Mouse (Mus musculus) liver, embryonic 16.5 days (tissue): Measurements from ENCODE around the gene Tmem150c. TPM values are rescaled to one million over a fixed set of nuclear protein-coding genes. Genes with fewer than 3 reads are reported as not detected.
A peak's percentile ranks its signal among the peaks of the same experiment; 100 is the strongest.

Experiments
- ATAC-seq: fragments of 200-750 bp; cut with Nextera tagmentation; 2 replicates; pipeline ENCODE4 v1.8.0; 2017; ENCODE audit warnings: low read depth, mild to moderate bottlenecking, moderate number of reproducible peaks, moderate library complexity
- H3K27ac ChIP-seq: fragments of 300-500 bp; sonication (generic); 2 replicates; pipeline ENCODE4 v1.5.1; 2014; ENCODE audit warnings: mild to moderate bottlenecking, low read length
- H3K27me3 ChIP-seq: fragments of 300-500 bp; sonication (generic); 2 replicates; pipeline ENCODE4 v1.6.1; 2014; ENCODE audit warnings: low read depth, low read length, mixed read lengths; ENCODE audit not compliant: control insufficient read depth, insufficient read depth
- H3K36me3 ChIP-seq: fragments of 300-500 bp; sonication (generic); 2 replicates; pipeline ENCODE4 v1.6.1; 2014; ENCODE audit warnings: mild to moderate bottlenecking; ENCODE audit not compliant: control insufficient read depth, insufficient read depth
- H3K4me1 ChIP-seq: fragments of 300-500 bp; sonication (generic); 2 replicates; pipeline ENCODE4 v1.6.1; 2014; ENCODE audit warnings: low read depth, low read length, mixed read lengths; ENCODE audit not compliant: control insufficient read depth
- H3K4me2 ChIP-seq: fragments of 300-500 bp; sonication (generic); 2 replicates; pipeline ENCODE4 v1.6.1; 2014; ENCODE audit warnings: low read depth, low read length, mixed read lengths
- H3K4me3 ChIP-seq: fragments of 300-500 bp; sonication (generic); 2 replicates; pipeline ENCODE4 v1.5.1; 2014; ENCODE audit warnings: low read depth, mild to moderate bottlenecking, low read length
- H3K9ac ChIP-seq: fragments of 300-500 bp; sonication (generic); 2 replicates; pipeline ENCODE4 v1.6.1; 2014; ENCODE audit warnings: low read depth, low read length
- H3K9me3 ChIP-seq: fragments of 300-500 bp; sonication (generic); replicated peaks from 2 replicates; pipeline ENCODE4 v1.6.1; 2016; ENCODE audit warnings: low read length; ENCODE audit not compliant: control insufficient read depth
- WGBS: fragments of 180-500 bp; shearing (Covaris S2); extraction: QIAGEN DNeasy Blood & Tissue Kit; methylation state at CpG from one replicate; pipeline ENCODE4 v1.1.7; 2014; ENCODE audit not compliant: insufficient replicate concordance; 5-methylcytosine and 5-hydroxymethylcytosine counted together
- polyA plus RNA-seq: library from polyadenylated mRNA; unstranded; fragments of >200 nt; fragmentation: Nextera tagmentation; extraction: Ambion mirVana; gene quantifications from 2 replicates; pipeline ENCODE4 v1.2.1, GENCODE M21; 2015

The Tmem150c gene
- polyA plus RNA-seq, 1 experiment from 2014 or later: 0.67 TPM

DNA sequence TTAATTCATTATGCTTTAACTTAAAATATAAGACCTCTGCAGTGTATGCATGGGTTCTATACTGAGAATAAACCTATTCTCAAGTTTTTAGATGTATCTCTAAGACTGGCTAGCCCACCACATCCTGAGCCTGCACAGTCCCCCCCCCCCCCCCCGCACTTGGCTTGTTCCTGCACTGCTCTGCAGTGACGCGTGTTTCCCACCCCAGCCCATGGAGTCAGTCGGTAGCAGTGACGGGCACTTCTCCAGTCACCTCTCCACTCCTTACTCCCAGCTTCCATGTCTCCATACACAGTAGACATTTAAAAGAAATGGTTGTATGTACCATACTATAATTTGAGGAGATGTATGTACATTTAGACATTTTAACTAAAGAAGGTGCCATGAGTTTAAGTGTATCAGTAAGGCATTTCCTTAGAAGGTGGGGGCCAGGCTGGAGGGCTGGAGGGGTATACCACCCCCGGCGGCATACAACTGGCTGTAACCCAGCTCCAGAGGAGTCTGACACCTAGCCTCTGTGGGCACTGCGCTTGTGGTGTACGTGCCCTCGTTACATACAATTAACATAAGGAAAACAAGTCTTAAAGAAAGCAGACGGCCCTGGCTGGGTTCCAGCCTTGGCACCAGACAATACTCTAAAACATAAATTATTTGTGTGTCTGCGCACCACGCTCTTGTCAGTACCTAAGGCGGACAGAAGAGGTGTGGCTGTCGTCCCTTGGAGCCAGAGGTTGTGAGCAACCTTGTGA is 102.0 kb downstream of the Tmem150c start:
- 70% methylated on average over 14 of the region's 15 CpGs for WGBS
- Histone ChIP-seq H3K4me1 (peaks cover 18% of the 10 kb centered on the region), H3K27ac (no peak overlapping the region), H3K27me3 (no peaks in the 10 kb centered on the region), H3K9ac (no peak overlapping the region), H3K9me3 (no peaks in the 10 kb centered on the region), H3K36me3 (peaks cover 13% of the 10 kb centered on the region; the same call in 1 of the 2 replicates), H3K4me3 (no peak overlapping the region), H3K4me2 (no peak overlapping the region)
- no peak for ATAC-seq

DNA sequence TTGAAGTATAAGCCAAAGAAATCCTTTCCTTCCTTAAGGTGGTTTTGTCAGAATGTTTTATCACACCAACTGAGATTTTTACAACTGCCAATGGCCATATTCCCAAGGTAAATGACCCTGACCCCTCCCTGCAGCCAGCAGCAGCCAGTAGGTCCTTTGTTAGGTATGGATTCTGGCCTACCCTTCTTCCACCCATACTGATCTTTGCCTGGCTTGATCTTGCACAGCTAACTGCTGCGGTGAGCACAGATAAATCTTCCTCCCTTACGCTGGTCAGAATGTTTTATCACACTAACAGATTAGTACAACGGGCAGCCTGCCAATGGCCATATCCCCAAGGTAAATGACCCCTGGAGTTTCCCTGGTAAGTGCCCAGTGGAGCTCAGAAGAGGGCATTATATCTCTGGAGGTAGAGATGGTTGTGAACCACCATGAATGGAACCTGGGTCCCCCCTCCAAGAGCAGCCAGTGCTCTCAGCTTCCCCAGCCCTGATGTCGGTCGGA is 103.7 kb downstream of the Tmem150c start:
- Histone ChIP-seq H3K27me3 (no peaks in the 10 kb centered on the region), H3K4me3 (no peak overlapping the region), H3K9me3 (no peaks in the 10 kb centered on the region), H3K4me2 (no peak overlapping the region), H3K9ac (no peak overlapping the region), H3K36me3 (peaks cover 7% of the 10 kb centered on the region; the same call in 1 of the 2 replicates), H3K27ac (no peak overlapping the region), H3K4me1 (peaks cover 18% of the 10 kb centered on the region)
- no peak; the same call in 1 of the 2 replicates for ATAC-seq
- 52% methylated on average over 5 of the region's 5 CpGs for WGBS

DNA sequence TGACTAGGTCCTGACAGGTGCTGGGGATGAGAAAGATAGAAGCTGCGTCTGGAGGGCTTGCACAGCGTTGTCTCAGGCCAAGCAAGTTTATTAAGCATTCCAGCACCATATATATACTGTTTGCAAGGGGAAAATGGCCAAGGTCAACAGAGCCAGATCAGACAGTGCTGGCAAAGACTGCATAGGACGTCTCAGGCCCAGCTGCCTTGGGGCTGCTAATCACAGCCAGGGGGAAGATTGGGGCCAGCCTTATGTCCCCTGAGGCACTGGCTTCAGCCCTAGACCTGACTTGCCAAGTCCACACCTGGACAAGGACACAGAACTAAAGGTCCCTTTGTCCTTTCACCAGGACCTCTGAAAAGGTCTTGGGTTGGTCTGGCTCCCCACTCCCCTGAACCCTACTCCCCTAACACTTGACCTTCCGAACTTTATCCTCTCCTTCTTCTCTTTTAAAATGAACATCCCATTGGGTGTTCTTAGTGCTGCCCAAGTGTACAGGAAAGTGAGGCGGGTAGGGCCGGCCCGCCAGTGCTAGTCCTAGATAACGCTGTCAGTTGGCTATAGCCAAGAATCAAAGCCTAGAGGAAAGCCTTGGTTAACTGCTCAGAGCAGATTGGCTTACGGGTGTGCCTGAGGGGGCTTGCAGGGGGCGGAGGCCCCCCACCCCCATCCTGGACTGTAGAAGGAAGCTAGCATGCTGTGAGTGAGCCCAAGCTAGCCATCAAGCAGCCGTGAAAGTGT is 104.6 kb downstream of the Tmem150c start:
- Histone ChIP-seq H3K27ac (no peak overlapping the region), H3K9ac (no peak overlapping the region), H3K9me3 (no peaks in the 10 kb centered on the region), H3K4me2 (0 out of 2 replicates have a peak overlapping the region, but pooled peaks have one; percentile 10), H3K4me1 (peaks cover 18% of the 10 kb centered on the region), H3K4me3 (no peak overlapping the region), H3K27me3 (no peaks in the 10 kb centered on the region), H3K36me3 (peaks cover 5% of the 10 kb centered on the region; the same call in 1 of the 2 replicates)
- peak; percentile 56 for ATAC-seq
- WGBS: 29% methylated on average over 11 of the region's 11 CpGs

DNA sequence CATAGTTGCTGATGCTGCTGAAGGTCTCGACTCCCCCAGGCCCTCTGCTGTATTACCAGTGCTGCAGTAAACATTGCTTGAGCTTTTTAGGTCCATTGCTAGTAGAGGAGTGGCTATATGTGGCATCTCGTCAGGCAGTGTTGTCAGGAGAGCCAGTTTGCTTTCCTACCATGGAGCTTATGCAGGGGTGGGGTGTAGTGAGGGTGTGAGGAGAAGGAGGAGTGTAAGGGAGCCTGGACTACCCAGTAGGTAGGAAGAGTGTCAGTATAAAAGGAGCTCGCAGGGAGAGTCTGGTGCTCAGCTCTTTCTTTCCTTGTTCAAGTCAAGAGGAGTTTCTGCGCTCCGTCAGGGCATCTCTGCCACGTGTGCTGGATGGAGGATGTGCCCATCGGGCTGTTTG is 106.9 kb downstream of the Tmem150c start:
- no peak overlapping the region for H3K9ac ChIP-seq
- 0 out of 2 replicates have a peak, but pooled peaks cover 5% of the 10 kb centered on the region for H3K36me3 ChIP-seq
- peaks cover 18% of the 10 kb centered on the region for H3K4me1 ChIP-seq
- no peaks in the 10 kb centered on the region for H3K27me3 ChIP-seq
- 68% methylated on average over 7 of the region's 7 CpGs for WGBS
- no peak overlapping the region for H3K4me3 ChIP-seq
- no peak overlapping the region for H3K27ac ChIP-seq
- ATAC-seq: no peak
- H3K9me3 ChIP-seq: no peaks in the 10 kb centered on the region
- H3K4me2 ChIP-seq: no peak overlapping the region

DNA sequence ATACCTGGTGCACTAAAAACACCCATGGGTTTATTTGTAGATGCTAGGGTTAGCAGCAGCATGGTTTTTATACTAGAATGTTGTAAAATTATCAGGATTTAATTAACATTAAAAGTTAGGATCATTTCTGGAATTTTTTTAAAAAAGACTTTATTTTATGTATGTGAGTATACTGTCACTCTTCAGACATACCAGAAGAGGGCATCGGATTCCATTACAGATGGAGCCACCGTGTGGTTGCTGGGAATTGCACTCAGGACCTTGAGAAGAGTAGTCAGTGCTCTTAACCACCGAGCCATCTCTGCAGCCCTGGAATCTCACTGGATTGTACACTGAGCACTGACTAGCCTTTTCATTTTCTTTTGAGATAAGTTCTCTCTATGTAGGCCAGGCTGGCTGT is 109.7 kb downstream of the Tmem150c start:
- no peak overlapping the region for H3K4me3 ChIP-seq
- 67% methylated on average over 3 of the region's 3 CpGs for WGBS

DNA sequence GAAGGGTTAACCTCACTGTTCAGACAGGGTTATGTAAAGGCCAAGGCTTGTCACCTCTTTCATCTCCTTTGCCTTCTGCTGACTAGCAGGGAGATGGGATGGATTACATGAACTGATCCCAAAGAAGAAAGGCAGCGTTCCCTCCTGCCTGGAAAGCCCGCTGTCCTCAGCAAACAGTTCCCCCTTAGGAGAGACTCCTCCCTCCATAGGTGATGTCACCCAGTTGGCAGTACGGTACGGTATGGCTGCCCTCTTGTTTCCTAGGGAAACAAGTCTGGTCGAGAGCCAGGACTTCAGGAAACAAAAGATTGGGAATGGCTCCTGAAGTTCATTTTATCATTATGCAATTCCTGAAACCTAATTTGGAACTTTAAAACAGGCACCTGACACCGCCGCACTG is 111.7 kb downstream of the Tmem150c start:
- Histone ChIP-seq H3K36me3 (0 out of 2 replicates have a peak, but pooled peaks cover 4% of the 10 kb centered on the region), H3K4me1 (peaks cover 15% of the 10 kb centered on the region), H3K27me3 (no peaks in the 10 kb centered on the region), H3K27ac (no peak overlapping the region), H3K9me3 (no peaks in the 10 kb centered on the region), H3K4me2 (no peak overlapping the region), H3K4me3 (no peak overlapping the region), H3K9ac (no peak overlapping the region)
- ATAC-seq: no peak; the same call in 1 of the 2 replicates
- WGBS: 77% methylated on average over 7 of the region's 7 CpGs

More for the DNA sequence above, 109.7 kb downstream of the Tmem150c start:
- no peak overlapping the region for H3K9ac ChIP-seq
- no peak for ATAC-seq
- H3K4me2 ChIP-seq: no peak overlapping the region
- H3K36me3 ChIP-seq: 0 out of 2 replicates have a peak, but pooled peaks cover 5% of the 10 kb centered on the region
- H3K27ac ChIP-seq: no peak overlapping the region
- H3K27me3 ChIP-seq: no peaks in the 10 kb centered on the region
- peaks cover 12% of the 10 kb centered on the region for H3K4me1 ChIP-seq
- no peaks in the 10 kb centered on the region for H3K9me3 ChIP-seq

DNA sequence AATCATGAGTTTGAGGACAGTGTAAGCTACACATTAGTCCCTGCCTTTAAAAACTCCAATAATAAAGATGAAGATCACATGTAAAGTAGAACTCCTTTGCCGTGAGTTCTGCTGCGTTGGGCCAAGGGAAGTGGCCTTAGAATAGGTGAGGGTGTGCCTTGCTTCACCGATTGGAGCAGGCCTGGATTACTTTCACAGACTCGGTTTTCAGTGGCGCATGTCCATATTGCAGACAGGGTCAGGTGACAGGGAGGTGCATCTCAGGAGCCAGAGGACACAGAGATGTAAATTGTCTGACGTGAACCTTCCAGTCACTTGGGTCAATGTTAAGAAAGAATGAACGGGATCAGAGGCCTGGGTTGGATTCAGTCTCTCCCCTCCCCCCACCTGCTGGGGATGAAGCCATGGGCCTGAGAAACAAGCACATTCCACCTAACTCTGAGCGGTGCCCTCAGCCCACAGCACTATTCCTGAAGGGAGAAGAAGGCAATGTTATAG is 112.4 kb downstream of the Tmem150c start:
- Histone ChIP-seq H3K36me3 (no peaks in the 10 kb centered on the region), H3K4me1 (peaks cover 15% of the 10 kb centered on the region), H3K27me3 (no peaks in the 10 kb centered on the region), H3K9me3 (no peaks in the 10 kb centered on the region), H3K9ac (no peak overlapping the region), H3K4me3 (no peak overlapping the region), H3K27ac (no peak overlapping the region), H3K4me2 (no peak overlapping the region)
- 71% methylated on average over 8 of the region's 8 CpGs for WGBS
- no peak for ATAC-seq

DNA sequence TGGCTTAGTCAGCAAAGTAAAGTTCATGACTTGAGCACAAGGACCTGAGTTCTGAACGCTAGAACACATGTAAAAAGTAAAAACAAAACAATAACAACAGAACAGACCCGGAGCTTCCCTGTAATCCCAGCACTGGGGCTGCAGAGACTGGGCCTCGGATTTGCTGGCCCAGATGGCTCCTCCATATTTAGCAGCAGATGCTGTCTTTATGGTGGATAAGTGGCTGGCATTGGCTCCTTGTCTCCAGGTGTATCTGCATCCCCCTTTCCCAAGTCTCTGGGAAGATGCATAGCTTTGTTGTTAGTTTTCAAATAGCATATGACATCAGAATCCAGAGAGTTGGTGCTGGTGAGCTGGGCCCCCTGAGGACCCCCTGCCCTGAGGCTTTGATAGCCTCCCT is 113.5 kb downstream of the Tmem150c start:
- Histone ChIP-seq H3K9me3 (no peaks in the 10 kb centered on the region), H3K36me3 (no peaks in the 10 kb centered on the region), H3K4me3 (no peak overlapping the region), H3K9ac (no peak overlapping the region), H3K27ac (no peak overlapping the region), H3K4me2 (no peak overlapping the region), H3K4me1 (peaks cover 23% of the 10 kb centered on the region), H3K27me3 (no peaks in the 10 kb centered on the region)
- 72% methylated on average over 3 of the region's 3 CpGs for WGBS
- ATAC-seq: no peak
